Mouse (Mus musculus) heart, embryonic 10.5 days (tissue): ENCODE data around the gene Hid1. TPM values are rescaled to one million over a fixed set of nuclear protein-coding genes. Genes with fewer than 3 reads are reported as not detected.
A peak's percentile ranks its signal among the peaks of the same experiment; 100 is the strongest.
"Not testable (repeated sequence)": the region's sequence is repeated elsewhere in the genome, so short reads cannot be mapped to it uniquely, and the experiment has no call there.

ENCODE experiments used
- DNase-seq: peaks from one replicate; pipeline ENCODE4 v3.0.0-alpha.2; 2017; ENCODE audit warnings: low spot score
- H3K27ac ChIP-seq: fragments of 300-500 bp; sonication (generic); 2 replicates; pipeline ENCODE4 v1.5.1; 2016; ENCODE audit warnings: mild to moderate bottlenecking
- H3K27me3 ChIP-seq: fragments of 300-500 bp; sonication (generic); 2 replicates; pipeline ENCODE4 v1.6.1; 2016; ENCODE audit warnings: mild to moderate bottlenecking; ENCODE audit not compliant: poor library complexity, insufficient read depth, severe bottlenecking
- H3K36me3 ChIP-seq: fragments of 300-500 bp; sonication (generic); 2 replicates; pipeline ENCODE4 v1.6.1; 2016; ENCODE audit warnings: mild to moderate bottlenecking, moderate library complexity
- H3K4me1 ChIP-seq: fragments of 300-500 bp; sonication (generic); 2 replicates; pipeline ENCODE4 v1.6.1; 2016; ENCODE audit warnings: mild to moderate bottlenecking
- H3K4me3 ChIP-seq: fragments of 300-500 bp; sonication (generic); 2 replicates; pipeline ENCODE4 v1.5.1; 2016; ENCODE audit warnings: mild to moderate bottlenecking, moderate library complexity
- H3K9me3 ChIP-seq: fragments of 300-500 bp; sonication (generic); 2 replicates; pipeline ENCODE4 v1.6.1; 2016; ENCODE audit warnings: mild to moderate bottlenecking, moderate library complexity
- WGBS: fragments of 180-500 bp; shearing (Covaris S2); methylation state at CpG from one replicate; pipeline ENCODE4 v1.1.7; 2016; 5-methylcytosine and 5-hydroxymethylcytosine counted together
- polyA plus RNA-seq: library from polyadenylated mRNA; unstranded; fragments of >200 nt; fragmentation: Nextera tagmentation; extraction: Ambion mirVana; gene quantifications from 2 replicates; pipeline ENCODE4 v1.2.1, GENCODE M21; 2016

Hid1 gene
- 5.5 and 8.6 TPM in 2 replicates for polyA plus RNA-seq

DNA sequence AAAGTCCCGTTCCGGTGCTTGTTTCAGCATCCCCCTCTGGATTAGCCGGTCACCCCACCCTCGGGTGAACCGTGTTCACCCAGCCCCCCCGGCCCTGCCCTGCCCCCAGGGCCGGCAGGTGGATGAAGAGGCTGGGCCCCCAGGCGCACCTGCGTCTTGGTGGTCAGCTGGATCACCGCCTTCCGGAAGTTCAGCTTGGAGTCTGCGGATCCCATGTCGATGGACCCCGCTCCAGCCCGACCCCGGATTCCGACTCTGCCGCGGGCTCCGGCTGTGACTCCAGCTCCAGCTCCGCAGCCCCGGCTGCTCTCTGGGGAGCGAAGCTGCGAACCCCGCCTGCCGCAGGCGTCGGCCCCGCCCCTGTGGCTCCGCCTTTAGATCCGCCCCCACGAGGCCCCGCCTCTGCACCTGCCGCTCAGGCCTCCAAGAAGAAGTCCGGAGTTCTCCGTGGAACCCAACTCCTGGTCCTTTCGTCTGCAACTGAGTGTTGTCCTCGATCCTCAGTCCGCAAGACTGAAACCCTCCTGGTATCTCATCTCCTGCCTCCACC is at the start of gene Hid1:
Gene Hid1 (minus strand): TSS at position 362 of the 550 bp plus-strand sequence.
- peak; percentile 88 for DNase-seq
- Histone ChIP-seq H3K27me3 (peaks cover 81% of the 10 kb centered on the region), H3K9me3 (no peaks in the 10 kb centered on the region), H3K27ac (peak within 1 kb of the TSS; percentile 60), H3K36me3 (no peaks in the 10 kb centered on the region), H3K4me1 (peaks cover 18% of the 10 kb centered on the region), H3K4me3 (peak within 1 kb of the TSS; percentile 63)
- WGBS, result under 1% methylated on average over 39 of the region's 39 CpGs

DNA sequence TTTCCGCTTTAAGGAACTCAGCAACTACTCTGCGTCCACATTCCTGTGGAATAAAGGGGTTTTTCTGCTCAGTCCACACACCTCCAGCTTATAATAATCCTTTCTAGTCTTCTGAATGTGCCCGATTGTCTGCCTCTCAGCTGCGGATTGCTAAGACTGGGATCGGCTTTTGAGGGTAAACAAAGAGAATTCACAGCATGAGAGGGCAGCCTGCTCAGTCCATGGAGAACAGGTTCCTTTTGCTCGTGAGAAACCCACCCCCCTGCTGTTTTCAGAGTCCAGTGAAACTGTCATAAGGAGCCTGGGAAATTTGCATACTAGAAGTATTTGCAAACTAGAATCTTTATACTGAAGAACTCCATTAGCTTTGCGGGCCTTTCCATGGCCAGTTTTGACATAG is 42.0 kb upstream of the Hid1 start:
- H3K36me3 ChIP-seq, result peaks cover 56% of the 10 kb centered on the region
- no peak overlapping the region for H3K27ac ChIP-seq
- H3K4me3 ChIP-seq, result no peak overlapping the region
- H3K4me1 ChIP-seq, result peaks cover 28% of the 10 kb centered on the region
- no peak for DNase-seq
- no peaks in the 10 kb centered on the region for H3K27me3 ChIP-seq
- no peaks in the 10 kb centered on the region for H3K9me3 ChIP-seq
- WGBS, result 89% methylated on average over 7 of the region's 7 CpGs

DNA sequence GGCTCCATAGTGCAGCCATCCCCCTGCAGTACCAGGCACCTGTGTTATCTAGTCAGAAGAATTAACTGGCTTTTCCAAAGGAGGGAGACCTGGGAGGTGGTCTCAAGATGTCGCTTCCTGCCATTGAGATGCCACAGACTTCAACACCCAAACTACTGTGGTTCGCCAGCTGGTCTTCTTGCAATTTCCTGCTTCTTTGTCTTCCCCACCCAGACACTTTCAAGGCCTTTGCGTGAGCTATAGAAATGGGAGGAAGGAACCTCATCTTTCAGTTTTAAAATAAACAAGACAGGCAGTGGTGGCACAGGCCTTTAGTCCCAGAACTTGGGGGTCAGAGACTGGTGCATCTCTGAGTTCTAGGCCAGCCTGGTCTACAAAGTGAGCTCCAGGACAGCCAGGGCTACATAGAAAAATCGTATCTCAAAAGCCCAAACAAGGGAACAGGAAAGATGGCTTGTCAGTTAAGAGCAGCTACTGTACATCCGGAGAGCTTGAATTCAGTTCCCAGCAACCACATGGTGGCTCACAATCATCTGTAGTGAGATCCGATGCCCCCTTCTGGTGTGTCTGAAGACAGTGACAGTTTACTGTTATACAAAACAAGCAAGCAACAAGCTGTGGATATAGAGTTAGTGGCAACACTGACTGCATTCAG is 40.8 kb upstream of the Hid1 start:
- 78% methylated on average over 6 of the region's 6 CpGs for WGBS
- DNase-seq, result no peak
- no peaks in the 10 kb centered on the region for H3K27me3 ChIP-seq
- H3K36me3 ChIP-seq, result peaks cover 56% of the 10 kb centered on the region
- no peak overlapping the region for H3K27ac ChIP-seq
- H3K4me1 ChIP-seq, result peaks cover 31% of the 10 kb centered on the region
- no peaks in the 10 kb centered on the region for H3K9me3 ChIP-seq
- H3K4me3 ChIP-seq, result no peak overlapping the region

DNA sequence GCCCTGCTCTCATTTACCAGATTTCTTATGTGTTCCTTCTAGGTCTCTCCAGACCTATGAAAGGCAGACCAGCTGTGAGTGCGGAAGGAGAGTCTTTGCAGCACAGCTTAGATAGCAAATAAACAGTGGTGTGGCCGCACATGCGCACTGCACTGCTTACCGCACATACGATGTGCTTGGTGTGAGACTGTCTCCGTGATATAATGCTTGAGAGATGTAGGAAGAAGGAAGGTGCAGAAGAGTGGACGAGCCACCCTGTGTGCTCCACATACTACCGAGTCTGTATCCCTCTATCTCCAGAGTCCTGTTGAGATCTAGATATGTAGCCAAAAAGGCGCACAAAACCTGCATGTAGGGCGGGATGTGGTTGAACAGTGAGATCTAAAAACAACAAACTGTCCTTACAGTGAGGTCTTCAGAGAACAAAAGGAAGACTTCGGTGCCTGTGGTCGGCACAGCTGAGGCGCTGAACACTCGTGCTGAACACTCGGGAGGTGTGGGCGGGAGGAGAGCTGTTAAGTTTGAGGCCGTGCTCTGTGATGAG is 39.4 kb upstream of the Hid1 start:
- peaks cover 34% of the 10 kb centered on the region for H3K4me1 ChIP-seq
- H3K9me3 ChIP-seq, result no peaks in the 10 kb centered on the region
- DNase-seq, result no peak
- H3K27ac ChIP-seq, result no peak overlapping the region
- 90% methylated on average over 17 of the region's 17 CpGs for WGBS
- H3K27me3 ChIP-seq, result no peaks in the 10 kb centered on the region
- peaks cover 56% of the 10 kb centered on the region for H3K36me3 ChIP-seq
- H3K4me3 ChIP-seq, result no peak overlapping the region

DNA sequence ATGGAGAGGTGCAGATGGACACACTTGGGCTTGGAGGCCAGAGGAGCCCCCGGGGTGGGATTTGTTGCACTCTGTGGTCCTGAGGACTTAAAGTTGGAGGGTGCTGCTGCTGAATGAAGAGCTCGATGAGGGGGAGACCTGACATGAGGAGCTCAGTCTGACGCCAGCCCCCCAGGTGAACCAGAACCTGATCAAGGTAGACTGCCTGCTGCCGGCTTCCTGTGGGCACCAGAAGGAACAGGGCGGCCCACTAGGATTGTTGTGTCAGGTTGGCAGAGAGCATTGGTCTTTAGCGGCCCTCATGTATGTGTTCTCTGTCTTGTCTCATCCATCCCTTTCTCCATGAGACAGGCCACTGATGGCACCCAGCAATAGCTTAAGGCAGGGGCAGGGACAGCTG is 38.2 kb upstream of the Hid1 start:
- no peaks in the 10 kb centered on the region for H3K27me3 ChIP-seq
- 96% methylated on average over 6 of the region's 6 CpGs for WGBS
- H3K27ac ChIP-seq, result no peak overlapping the region
- no peak overlapping the region for H3K4me3 ChIP-seq
- peaks cover 22% of the 10 kb centered on the region for H3K4me1 ChIP-seq
- no peak for DNase-seq
- peaks cover 50% of the 10 kb centered on the region for H3K36me3 ChIP-seq
- no peaks in the 10 kb centered on the region for H3K9me3 ChIP-seq

DNA sequence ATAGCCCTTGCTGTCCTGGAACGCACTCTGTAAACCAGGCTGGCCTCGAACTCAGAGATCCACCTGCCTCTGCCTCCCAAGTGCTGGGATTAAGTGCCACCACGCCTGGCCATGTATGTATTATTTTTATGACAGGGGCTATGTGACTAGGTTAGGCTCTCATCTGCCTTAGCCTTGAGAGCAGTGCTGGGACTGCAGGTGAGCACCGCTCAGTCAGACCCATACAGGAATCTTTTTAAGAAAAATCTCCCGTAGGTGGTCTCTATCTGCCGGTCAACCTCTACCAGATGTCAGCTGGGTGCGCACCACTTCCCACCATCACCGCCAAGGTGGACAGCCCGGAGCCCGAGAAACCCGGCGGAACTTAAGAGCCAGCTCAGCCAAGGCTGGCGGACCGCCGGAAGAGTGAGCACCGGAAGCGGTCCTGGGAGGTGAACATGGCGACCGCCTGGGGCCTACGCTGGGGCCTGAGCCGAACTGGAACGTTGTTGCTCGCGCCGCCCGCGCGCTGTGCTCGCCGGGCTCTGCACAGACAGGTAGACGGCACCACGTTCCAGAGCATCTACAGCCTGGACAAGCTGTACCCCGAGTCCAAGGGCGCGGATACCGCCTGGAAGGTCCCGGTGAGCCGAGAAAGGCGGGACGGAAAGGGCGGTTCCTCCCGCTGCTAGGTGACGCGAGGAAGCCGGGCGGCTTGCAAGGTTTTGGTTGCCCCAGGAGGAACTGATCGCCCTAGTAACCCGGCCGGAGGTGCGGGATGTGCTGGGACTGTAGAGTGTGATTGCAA is 36.0 kb upstream of the Hid1 start, which contains the start of gene Mrpl58:
Gene Mrpl58 (plus strand): TSS at position 415 of the 787 bp plus-strand sequence.
- WGBS, result 4% methylated on average over 50 of the region's 50 CpGs
- H3K4me1 ChIP-seq, result peaks cover 29% of the 10 kb centered on the region
- H3K36me3 ChIP-seq, result peaks cover 29% of the 10 kb centered on the region
- no peaks in the 10 kb centered on the region for H3K27me3 ChIP-seq
- H3K27ac ChIP-seq, result peak within 1 kb of the TSS; percentile 94
- peak within 1 kb of the TSS; percentile 79 for H3K4me3 ChIP-seq
- no peaks in the 10 kb centered on the region for H3K9me3 ChIP-seq
- peak; percentile 94 for DNase-seq

DNA sequence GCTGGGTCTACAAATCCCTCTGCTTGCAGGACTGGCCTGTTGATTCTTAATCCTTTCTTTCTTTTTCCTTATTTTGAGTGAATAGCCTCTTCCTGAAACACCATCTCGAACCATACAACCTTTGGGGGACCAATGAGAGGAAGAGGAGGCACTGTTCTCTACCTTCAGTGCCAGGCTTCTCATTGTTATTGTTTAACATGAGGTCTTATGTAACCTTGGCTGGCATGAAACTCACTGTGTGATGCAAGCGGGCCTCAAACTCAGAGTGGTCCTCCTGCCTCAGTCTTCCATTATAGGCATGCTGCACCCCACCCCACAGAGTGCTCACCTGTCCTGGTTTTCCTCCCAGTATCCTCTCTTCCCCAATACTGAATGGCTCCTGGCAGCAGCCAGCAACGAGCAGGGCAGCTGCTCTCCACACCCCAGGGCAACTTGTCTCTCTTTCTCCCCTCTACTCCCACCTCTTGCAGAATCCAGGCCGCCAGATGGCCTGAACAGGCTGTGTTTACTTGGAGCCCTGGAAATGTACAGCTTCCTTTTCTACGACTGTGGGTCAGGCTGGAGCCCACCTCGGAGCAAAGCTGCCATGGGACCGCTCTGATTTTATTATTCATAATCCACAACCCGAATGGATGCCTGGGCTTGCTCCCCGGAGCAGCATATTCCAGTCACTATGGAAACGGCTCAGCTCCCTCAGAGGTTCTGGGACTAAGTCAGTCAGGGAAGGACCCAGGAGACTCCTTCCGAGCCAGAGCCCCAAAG is 33.3 kb upstream of the Hid1 start:
- H3K36me3 ChIP-seq, result peaks cover 4% of the 10 kb centered on the region; the same call in 1 of the 2 replicates
- WGBS, result 59% methylated on average over 11 of the region's 11 CpGs
- DNase-seq, result no peak
- 0 out of 2 replicates have a peak, but pooled peaks cover under 1% of the 10 kb centered on the region for H3K27me3 ChIP-seq
- H3K4me3 ChIP-seq, result no peak overlapping the region
- H3K9me3 ChIP-seq, result no peaks in the 10 kb centered on the region
- H3K27ac ChIP-seq, result no peak overlapping the region
- H3K4me1 ChIP-seq, result peaks cover 29% of the 10 kb centered on the region

DNA sequence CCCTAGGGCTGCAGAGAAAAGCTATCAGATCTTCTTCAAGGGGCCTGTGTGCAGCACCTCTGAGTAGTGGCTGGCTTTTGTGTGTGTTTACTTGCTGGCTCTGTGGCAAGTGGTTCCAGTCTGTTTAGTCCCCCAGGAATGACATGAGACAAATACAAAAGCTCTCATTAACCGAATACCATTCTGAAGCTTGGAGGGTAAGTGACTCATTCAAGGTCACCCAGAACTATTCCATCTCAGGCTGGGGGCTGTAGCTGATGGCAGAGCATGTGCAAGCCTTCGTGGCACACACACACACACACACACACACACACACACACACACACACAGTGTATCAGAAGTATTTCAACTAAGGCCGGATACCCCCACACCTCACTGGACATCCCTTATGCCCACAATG is 32.6 kb upstream of the Hid1 start:
- H3K4me3 ChIP-seq, result no peak overlapping the region
- peaks cover 28% of the 10 kb centered on the region for H3K4me1 ChIP-seq
- H3K27me3 ChIP-seq, result peaks cover 4% of the 10 kb centered on the region; the same call in 1 of the 2 replicates
- WGBS, result 72% methylated on average over 3 of the region's 3 CpGs
- H3K9me3 ChIP-seq, result no peaks in the 10 kb centered on the region
- no peak overlapping the region for H3K27ac ChIP-seq
- H3K36me3 ChIP-seq, result peaks cover 6% of the 10 kb centered on the region; the same call in 1 of the 2 replicates
- no peak for DNase-seq

DNA sequence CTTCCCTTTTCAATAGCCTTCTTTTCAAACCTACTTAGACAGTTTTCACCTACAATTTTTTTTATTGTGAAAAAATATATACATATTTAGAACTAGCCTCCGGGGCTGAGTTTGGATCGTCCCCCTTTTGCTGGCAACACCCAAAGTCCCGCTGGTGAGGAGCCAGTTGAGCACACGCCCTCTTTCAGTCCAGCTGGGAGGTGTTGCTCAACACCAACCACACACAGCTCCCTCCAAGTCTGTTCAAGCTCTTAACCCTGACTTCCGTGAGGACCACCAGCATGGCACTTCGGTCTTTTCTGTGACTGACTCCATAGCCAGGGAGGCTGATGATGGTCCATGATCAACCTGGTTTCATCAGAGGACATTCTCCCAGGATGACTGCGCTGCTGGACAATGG is 30.5 kb upstream of the Hid1 start:
- Histone ChIP-seq H3K4me1 (peaks cover 20% of the 10 kb centered on the region; the same call in 1 of the 2 replicates), H3K4me3 (no peak overlapping the region), H3K36me3 (peaks cover 25% of the 10 kb centered on the region), H3K27ac (no peak overlapping the region), H3K9me3 (no peaks in the 10 kb centered on the region), H3K27me3 (peaks cover 22% of the 10 kb centered on the region; the same call in 1 of the 2 replicates)
- WGBS, result 74% methylated on average over 7 of the region's 7 CpGs
- DNase-seq, result no peak

DNA sequence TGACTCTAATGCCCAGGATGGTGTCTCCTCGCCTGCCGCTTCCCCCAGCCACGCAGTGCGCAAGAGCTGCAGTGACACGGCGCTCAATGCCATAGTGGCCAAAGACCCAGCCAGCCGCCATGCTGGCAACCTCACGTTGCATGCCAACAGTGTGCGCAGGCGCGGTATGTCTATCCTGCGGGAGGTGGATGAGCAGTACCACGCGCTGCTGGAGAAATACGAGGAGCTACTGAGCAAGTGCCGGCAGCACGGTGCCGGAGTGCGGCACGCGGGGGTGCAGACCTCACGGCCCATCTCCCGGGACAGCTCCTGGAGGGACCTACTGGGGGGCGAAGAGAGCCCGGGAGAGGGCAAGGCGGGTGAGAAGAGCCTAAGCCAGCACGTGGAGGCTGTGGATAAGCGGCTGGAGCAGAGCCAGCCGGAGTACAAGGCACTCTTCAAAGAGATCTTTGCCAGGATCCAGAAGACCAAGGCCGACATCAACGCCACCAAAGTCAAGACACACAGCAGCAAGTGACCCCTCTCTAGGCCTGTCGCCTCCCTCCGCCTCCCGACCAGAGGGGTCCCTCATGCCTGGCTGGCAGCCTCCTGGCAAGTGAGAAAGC is 26.3 kb upstream of the Hid1 start:
- Histone ChIP-seq H3K4me3 (peak overlapping the region; percentile 48), H3K27me3 (peaks cover 38% of the 10 kb centered on the region; the same call in 1 of the 2 replicates), H3K4me1 (peaks cover 13% of the 10 kb centered on the region; the same call in 1 of the 2 replicates), H3K27ac (peak overlapping the region; percentile 45; the same call in 1 of the 2 replicates), H3K36me3 (peaks cover 53% of the 10 kb centered on the region), H3K9me3 (no peaks in the 10 kb centered on the region)
- no peak for DNase-seq
- WGBS, result 46% methylated on average over 34 of the region's 34 CpGs

DNA sequence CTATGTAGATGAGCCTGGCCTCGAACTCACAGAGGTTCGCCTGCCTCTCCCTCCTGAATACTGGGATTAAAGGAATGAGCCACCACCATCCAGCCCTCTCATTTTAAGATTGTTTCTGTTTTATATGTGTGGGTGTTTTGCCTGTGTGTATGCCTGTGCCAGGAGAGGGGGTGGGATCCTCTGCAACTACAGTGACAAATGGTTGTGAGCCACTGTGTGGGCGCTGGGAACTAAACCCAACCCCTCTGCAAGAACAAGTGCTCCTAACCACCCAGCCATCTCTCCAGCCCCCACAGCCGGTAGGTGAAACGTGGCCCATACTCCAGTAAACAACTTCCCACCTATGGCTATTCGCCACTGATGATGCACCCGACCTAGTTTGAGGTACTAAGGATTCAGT is 23.8 kb upstream of the Hid1 start:
- no peak overlapping the region for H3K27ac ChIP-seq
- no peaks in the 10 kb centered on the region for H3K9me3 ChIP-seq
- no peak for DNase-seq
- H3K4me3 ChIP-seq, result no peak overlapping the region
- peaks cover 53% of the 10 kb centered on the region for H3K36me3 ChIP-seq
- H3K27me3 ChIP-seq, result peaks cover 38% of the 10 kb centered on the region; the same call in 1 of the 2 replicates
- 89% methylated on average over 7 of the region's 7 CpGs for WGBS
- H3K4me1 ChIP-seq, result peaks cover 9% of the 10 kb centered on the region; the same call in 1 of the 2 replicates

DNA sequence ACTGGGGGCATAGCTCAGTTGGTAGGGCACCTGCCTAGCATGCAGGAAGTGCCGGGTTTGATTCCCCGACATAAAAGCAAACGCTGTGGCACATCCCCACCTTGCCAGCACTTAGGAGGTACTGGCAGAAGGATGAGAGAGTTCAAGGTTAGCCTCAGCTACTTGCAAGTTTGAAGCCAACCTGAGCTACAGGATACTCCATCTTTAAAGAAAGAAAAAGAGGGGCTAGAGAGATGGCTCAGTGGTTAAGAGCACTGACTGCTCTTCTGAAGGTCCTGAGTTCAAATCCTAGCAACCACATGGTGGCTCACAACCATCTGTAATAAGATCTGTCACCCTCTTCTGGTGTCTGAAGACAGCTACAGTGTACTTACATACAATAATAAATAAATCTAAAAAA is 19.3 kb upstream of the Hid1 start:
- Histone ChIP-seq H3K4me1 (peaks cover 37% of the 10 kb centered on the region), H3K27me3 (peaks cover 39% of the 10 kb centered on the region), H3K36me3 (peaks cover 18% of the 10 kb centered on the region; the same call in 1 of the 2 replicates)
- DNase-seq, H3K9me3 ChIP-seq, H3K4me3 ChIP-seq, H3K27ac ChIP-seq: not testable (repeated sequence)
- 80% methylated on average over 3 of the region's 3 CpGs for WGBS
